Mouse (Mus musculus) forebrain, embryonic 10.5 days (tissue): ENCODE measurements around the gene Tlr5. TPM values are rescaled to one million over a fixed set of nuclear protein-coding genes. Genes with fewer than 3 reads are reported as not detected.

Experiments used
- DNase-seq: peaks from one replicate; pipeline ENCODE4 v3.0.0-alpha.2; 2017; ENCODE audit warnings: low spot score; ENCODE audit errors: extremely low spot score
- H3K27ac ChIP-seq: fragments of 300-500 bp; sonication (generic); 2 replicates; pipeline ENCODE4 v1.5.1; 2016; ENCODE audit warnings: mild to moderate bottlenecking
- H3K27me3 ChIP-seq: fragments of 300-500 bp; sonication (generic); 2 replicates; pipeline ENCODE4 v1.6.1; 2016; ENCODE audit warnings: mild to moderate bottlenecking; ENCODE audit not compliant: poor library complexity, severe bottlenecking
- H3K36me3 ChIP-seq: fragments of 300-500 bp; sonication (generic); replicated peaks from 2 replicates; pipeline ENCODE4 v1.6.1; 2016; ENCODE audit warnings: mild to moderate bottlenecking, moderate library complexity
- H3K4me1 ChIP-seq: fragments of 300-500 bp; sonication (generic); 2 replicates; pipeline ENCODE4 v1.6.1; 2016
- H3K4me3 ChIP-seq: fragments of 300-500 bp; sonication (generic); 2 replicates; pipeline ENCODE4 v1.5.1; 2016; ENCODE audit warnings: mild to moderate bottlenecking, moderate library complexity
- H3K9me3 ChIP-seq: fragments of 300-500 bp; sonication (generic); 2 replicates; pipeline ENCODE4 v1.6.1; 2016; ENCODE audit warnings: mild to moderate bottlenecking, moderate library complexity
- WGBS: fragments of 180-500 bp; shearing (Covaris S2); methylation state at CpG from one replicate; pipeline ENCODE4 v1.1.7; 2016; 5-methylcytosine and 5-hydroxymethylcytosine counted together
- polyA plus RNA-seq: library from polyadenylated mRNA; unstranded; fragments of >200 nt; fragmentation: Nextera tagmentation; extraction: Ambion mirVana; gene quantifications from 2 replicates; pipeline ENCODE4 v1.2.1, GENCODE M21; 2016

The Tlr5 gene
- polyA plus RNA-seq, 1 experiment from 2014 or later, result 0.45 TPM

- Histone ChIP-seq H3K9me3 (no peaks in the 10 kb centered on the region), H3K27me3 (peaks cover 88% of the 10 kb centered on the region), H3K36me3 (no peaks in the 10 kb centered on the region), H3K27ac (no peak overlapping the region), H3K4me1 (peaks cover 57% of the 10 kb centered on the region), H3K4me3 (no peak overlapping the region)
- DNase-seq, result no peak
- WGBS, result 88% methylated on average over 16 of the region's 16 CpGs
Observed at GRCm38 (mm10) chr1:182957001-182957757, 2.6 kb downstream of the Tlr5 start.

GRCm38 (mm10) chr1:182957826-182958544 lies 3.4 kb downstream of the Tlr5 start:
- 81% methylated on average over 13 of the region's 13 CpGs for WGBS
- H3K9me3 ChIP-seq, result no peaks in the 10 kb centered on the region
- H3K4me3 ChIP-seq, result no peak overlapping the region
- H3K4me1 ChIP-seq, result peaks cover 56% of the 10 kb centered on the region
- H3K36me3 ChIP-seq, result no peaks in the 10 kb centered on the region
- H3K27me3 ChIP-seq, result peaks cover 94% of the 10 kb centered on the region
- no peak for DNase-seq
- no peak overlapping the region for H3K27ac ChIP-seq

DNA sequence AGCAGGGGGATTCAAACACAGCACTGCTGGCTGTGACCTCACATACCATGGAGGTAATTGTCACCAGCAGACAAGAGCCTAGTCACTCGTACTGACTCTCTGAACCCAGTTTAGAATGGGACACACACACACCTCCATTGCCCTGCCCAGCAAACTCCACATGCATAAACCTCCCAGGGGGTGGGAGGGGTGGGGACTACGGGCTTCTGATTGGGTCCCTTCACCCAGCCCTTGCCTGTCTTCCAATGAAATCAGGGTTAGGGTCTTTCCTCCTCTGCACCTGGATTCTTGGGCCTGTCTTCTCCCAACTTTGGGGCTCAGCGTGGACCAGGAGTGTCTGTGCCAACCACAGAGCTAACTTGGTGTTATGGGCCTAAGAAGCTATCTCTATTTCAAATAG lies 4.2 kb downstream of the Tlr5 start:
- peaks cover 55% of the 10 kb centered on the region for H3K4me1 ChIP-seq
- H3K9me3 ChIP-seq, result no peaks in the 10 kb centered on the region
- H3K27me3 ChIP-seq, result peaks cover 94% of the 10 kb centered on the region
- WGBS, result 26% methylated on average over 3 of the region's 3 CpGs
- H3K27ac ChIP-seq, result no peak overlapping the region
- H3K4me3 ChIP-seq, result peak overlapping the region; percentile 53
- DNase-seq, result no peak
- H3K36me3 ChIP-seq, result no peaks in the 10 kb centered on the region

GRCm38 (mm10) chr1:182959251-182959691 lies 4.7 kb downstream of the Tlr5 start:
- H3K27ac ChIP-seq, result peak overlapping the region; percentile 40; the same call in 1 of the 2 replicates
- no peaks in the 10 kb centered on the region for H3K9me3 ChIP-seq
- no peaks in the 10 kb centered on the region for H3K36me3 ChIP-seq
- H3K4me1 ChIP-seq, result peaks cover 55% of the 10 kb centered on the region
- 0% methylated on average over 17 of the region's 17 CpGs for WGBS
- peak overlapping the region; percentile 53 for H3K4me3 ChIP-seq
- H3K27me3 ChIP-seq, result peaks cover 94% of the 10 kb centered on the region
- DNase-seq, result peak; percentile 44

DNA sequence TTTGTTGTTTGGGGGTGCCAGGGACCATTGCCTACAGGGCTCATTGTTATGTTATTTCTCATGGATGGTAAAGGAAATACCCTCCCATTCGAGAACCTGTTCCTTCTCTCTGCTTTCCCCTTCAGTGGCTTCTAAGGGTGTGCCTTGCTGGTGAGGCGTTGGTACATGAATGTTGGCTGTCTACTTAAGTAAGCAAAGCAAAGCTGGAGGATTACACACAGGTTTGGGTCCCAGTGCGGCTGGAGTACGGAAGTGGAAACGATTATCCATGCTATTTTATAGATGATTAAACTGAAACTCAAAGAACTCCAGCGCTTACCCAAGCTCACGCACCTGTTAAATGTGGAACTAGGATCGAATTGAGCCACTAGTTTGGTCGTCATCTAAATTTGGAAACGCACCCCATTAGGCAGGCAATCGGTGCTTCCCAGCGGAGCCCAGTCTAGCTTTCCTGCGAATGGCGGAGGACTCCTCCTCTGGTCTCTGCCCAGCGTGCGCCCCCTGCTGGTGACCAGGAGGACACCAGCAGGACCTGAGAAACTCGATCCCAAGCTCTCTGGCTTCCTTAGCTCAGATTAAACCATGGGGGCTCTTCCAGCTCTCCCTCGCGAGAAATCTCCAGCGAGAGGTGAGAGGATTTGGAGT lies 5.3 kb downstream of the Tlr5 start:
- under 1% methylated on average over 20 of the region's 20 CpGs for WGBS
- Histone ChIP-seq H3K27ac (no peak overlapping the region), H3K9me3 (no peaks in the 10 kb centered on the region), H3K27me3 (peaks cover 93% of the 10 kb centered on the region), H3K36me3 (no peaks in the 10 kb centered on the region), H3K4me3 (peak overlapping the region; percentile 53), H3K4me1 (peaks cover 55% of the 10 kb centered on the region)
- DNase-seq, result peak; percentile 87

GRCm38 (mm10) chr1:182961076-182961475 lies 6.5 kb downstream of the Tlr5 start:
- 72% methylated on average over 5 of the region's 5 CpGs for WGBS
- H3K27me3 ChIP-seq, result peaks cover 87% of the 10 kb centered on the region
- no peak overlapping the region for H3K4me3 ChIP-seq
- H3K4me1 ChIP-seq, result peaks cover 52% of the 10 kb centered on the region
- H3K36me3 ChIP-seq, result no peaks in the 10 kb centered on the region
- DNase-seq, result no peak
- no peaks in the 10 kb centered on the region for H3K9me3 ChIP-seq
- H3K27ac ChIP-seq, result no peak overlapping the region

DNA sequence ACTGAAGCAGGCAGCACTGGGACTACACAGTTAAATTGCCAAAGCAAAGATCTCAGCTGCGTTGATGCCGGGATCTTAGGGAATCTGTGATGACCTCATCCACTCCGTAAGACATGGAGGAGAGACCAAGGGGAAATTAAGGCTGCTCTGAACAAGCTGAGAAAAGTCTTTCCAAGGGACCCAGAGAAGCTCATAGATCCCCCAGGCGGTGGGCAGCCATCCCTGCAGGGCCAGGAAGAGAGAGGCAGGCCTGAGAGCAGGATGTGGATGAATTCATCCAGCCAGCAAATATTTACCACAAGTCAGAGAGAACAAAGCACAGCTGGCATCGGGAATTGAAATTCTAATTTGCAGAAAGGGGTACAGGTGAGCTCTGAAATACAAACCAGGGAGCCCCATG lies 8.7 kb downstream of the Tlr5 start:
- Histone ChIP-seq H3K4me1 (peaks cover 47% of the 10 kb centered on the region), H3K27ac (no peak overlapping the region), H3K9me3 (no peaks in the 10 kb centered on the region), H3K36me3 (no peaks in the 10 kb centered on the region), H3K4me3 (no peak overlapping the region), H3K27me3 (peaks cover 85% of the 10 kb centered on the region)
- no peak for DNase-seq
- WGBS, result 48% methylated on average over 5 of the region's 5 CpGs

DNA sequence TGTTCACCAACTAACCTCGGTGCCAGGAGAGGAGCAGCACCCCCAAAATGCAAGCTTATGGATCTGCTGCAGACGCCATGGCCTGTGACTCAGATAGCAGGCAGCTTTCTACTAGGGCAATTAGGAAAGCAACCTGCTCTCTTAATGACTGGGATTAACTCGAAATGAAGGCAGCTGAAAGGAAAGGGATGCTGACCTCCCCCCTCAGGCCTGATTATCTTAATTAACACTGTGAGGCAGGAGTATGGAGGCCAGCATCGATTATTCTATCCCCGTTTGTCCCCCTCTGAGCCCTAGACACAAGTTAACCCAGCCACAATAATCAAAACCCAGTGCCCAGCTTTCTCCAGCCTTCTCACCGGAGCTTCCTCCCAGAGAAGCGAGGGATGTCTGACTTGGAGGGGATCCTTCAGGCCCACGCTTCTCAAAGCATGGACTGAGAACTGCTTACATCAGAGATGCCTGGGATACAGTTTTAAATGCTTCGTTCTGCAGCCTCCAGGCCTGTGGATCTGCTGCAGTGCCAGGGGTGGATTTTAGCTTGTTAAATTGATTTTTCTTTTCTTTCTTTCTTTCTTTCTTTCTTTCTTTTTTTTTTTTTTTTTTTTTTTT lies 10.4 kb downstream of the Tlr5 start:
- Histone ChIP-seq H3K36me3 (no peaks in the 10 kb centered on the region), H3K4me3 (no peak overlapping the region), H3K27ac (no peak overlapping the region), H3K27me3 (peaks cover 73% of the 10 kb centered on the region), H3K9me3 (no peaks in the 10 kb centered on the region), H3K4me1 (peaks cover 31% of the 10 kb centered on the region)
- DNase-seq, result peak; percentile 37
- WGBS, result 17% methylated on average over 9 of the region's 9 CpGs

DNA sequence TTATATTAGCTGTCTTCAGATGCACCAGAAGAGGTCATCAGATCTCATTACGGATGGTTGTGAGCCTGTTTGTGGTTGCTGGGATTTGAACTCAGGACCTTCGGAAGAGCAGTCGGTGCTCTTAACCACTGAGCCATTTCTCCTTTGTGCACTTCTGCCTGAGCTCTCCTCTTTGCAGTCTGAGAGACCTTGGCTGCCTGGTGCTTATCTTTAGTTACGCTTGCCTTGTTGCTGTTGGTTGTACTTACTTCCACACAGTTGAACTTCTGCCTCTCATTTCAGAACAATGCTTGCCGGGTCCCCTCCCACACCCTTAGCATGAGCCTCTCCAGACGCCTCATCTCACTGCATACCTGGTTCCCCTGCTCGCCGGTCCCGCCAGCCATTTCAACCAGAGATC lies 14.1 kb downstream of the Tlr5 start:
- 89% methylated on average over 9 of the region's 9 CpGs for WGBS
- peaks cover 20% of the 10 kb centered on the region for H3K4me1 ChIP-seq

DNA sequence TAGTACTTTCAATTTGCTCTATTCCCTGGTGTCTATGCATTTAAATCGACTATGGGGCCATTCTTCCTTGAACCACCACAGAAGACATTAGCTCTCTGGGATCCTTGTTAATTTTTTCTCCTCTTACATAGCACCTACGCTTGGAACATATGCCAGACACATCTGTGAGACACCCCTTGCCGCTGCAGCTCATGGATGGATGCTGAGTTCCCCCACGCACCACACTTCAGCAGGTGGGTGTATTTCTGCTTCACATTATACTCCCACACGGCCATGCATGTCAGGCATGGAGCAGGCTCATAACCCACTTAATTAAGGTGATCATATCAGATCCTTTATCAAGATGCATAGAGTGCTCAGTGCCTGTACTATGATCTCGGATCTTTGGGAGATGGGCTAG lies 17.7 kb downstream of the Tlr5 start:
- H3K36me3 ChIP-seq, result no peaks in the 10 kb centered on the region
- WGBS, result 91% methylated on average over 6 of the region's 6 CpGs
- no peaks in the 10 kb centered on the region for H3K9me3 ChIP-seq
- DNase-seq, result no peak
- H3K27me3 ChIP-seq, result peaks cover 9% of the 10 kb centered on the region
- no peak overlapping the region for H3K4me3 ChIP-seq
- H3K4me1 ChIP-seq, result no peaks in the 10 kb centered on the region
- H3K27ac ChIP-seq, result no peak overlapping the region

More for the DNA sequence above, 14.1 kb downstream of the Tlr5 start:
- Histone ChIP-seq H3K27me3 (peaks cover 36% of the 10 kb centered on the region), H3K4me3 (no peak overlapping the region), H3K27ac (no peak overlapping the region), H3K36me3 (no peaks in the 10 kb centered on the region), H3K9me3 (no peaks in the 10 kb centered on the region)
- DNase-seq, result no peak

- no peaks in the 10 kb centered on the region for H3K9me3 ChIP-seq
- no peak overlapping the region for H3K4me3 ChIP-seq
- no peak overlapping the region for H3K27ac ChIP-seq
- H3K36me3 ChIP-seq, result no peaks in the 10 kb centered on the region
- no peaks in the 10 kb centered on the region for H3K27me3 ChIP-seq
- DNase-seq, result no peak
- H3K4me1 ChIP-seq, result no peaks in the 10 kb centered on the region
- 80% methylated on average over 14 of the region's 14 CpGs for WGBS
Observed at GRCm38 (mm10) chr1:182974826-182975225, 20.2 kb downstream of the Tlr5 start.

- no peak for DNase-seq
- H3K4me1 ChIP-seq, result peaks cover 10% of the 10 kb centered on the region
- H3K27ac ChIP-seq, result no peak overlapping the region
- H3K9me3 ChIP-seq, result no peaks in the 10 kb centered on the region
- 83% methylated on average over 6 of the region's 6 CpGs for WGBS
- no peaks in the 10 kb centered on the region for H3K36me3 ChIP-seq
- H3K27me3 ChIP-seq, result peaks cover 29% of the 10 kb centered on the region
- H3K4me3 ChIP-seq, result no peak overlapping the region
Observed at GRCm38 (mm10) chr1:182980702-182981101, 26.1 kb downstream of the Tlr5 start.
